Mouse (Mus musculus) liver, embryonic 14.5 days (tissue): ENCODE measurements around the gene Cfap58.

ENCODE experiments used
- CTCF ChIP-seq: IDR thresholded peaks from 2 replicates; pipeline ENCODE4 v1.5.1; 2016; ENCODE audit warnings: antibody characterized with exemption, low read depth, control low read depth
- EP300 ChIP-seq: IDR thresholded peaks from 2 replicates; pipeline ENCODE4 v1.6.1; 2016; ENCODE audit warnings: antibody characterized with exemption, low read depth

DNA sequence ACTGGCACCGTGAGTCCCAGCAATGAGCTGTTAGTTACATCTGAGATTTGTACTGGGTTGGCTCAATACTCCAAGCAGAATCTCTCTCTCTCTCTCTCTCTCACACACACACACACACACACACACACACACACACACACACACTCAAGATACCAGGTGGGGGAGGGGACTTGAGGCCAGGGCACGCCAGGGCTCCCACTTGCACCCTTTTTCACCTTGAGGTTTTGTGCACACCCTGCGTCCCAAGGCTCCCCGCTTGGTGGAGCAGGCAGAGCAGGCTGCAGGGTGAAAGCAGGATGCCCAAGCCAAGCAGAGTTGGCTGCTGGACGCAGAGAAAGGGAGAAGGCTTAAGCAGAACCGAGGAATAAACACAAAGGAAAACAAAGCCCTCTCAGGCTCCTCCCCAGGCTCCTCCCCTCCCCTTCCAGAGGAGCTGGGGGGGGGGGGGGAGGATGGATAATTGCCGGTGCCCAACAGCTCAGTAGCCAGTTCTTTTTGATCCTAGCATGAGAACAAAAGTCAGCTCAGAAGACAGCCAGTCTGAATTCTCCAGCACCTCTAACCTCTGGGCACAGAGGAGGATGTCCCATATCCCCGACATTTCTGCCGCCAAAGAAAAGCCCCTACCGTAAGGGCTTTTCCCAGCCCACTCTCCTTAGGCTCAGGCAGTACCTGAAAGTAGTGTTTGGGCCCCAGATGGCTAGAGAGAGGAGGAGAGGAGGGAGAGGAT, 27.9 kb upstream of the Cfap58 start:
- TF ChIP-seq CTCF (no peak), EP300 (no peak)
